Mouse (Mus musculus): ENCODE measurements around the gene Apoh.

DNA sequence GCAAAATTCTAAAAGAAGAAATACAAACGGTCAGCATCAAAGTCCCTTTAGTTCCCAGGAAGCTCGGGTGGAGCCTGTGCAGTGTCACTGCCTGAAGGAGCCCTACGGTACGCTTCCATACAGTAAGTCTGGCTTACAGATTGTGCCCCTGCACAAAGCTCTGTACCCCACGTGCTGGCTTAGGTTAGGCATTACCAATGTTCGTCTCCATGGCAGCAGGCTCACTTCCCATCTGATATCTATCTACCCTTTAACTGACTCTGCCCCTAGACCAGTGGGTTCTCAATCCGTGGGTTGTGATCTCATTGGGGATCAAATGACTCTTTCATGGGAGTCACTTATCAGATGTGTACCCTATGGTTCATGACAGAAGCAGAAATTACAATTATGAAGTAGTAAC is 27.4 kb upstream of the Apoh start:
- TF ChIP-seq CTCF (IDR thresholded peaks at IDR 0.05; ENCODE audit: borderline replicate concordance, extremely low read depth, insufficient read depth, insufficient read length) (no peak), POLR2A (IDR thresholded peaks at IDR 0.05; ENCODE audit: borderline replicate concordance, extremely low read depth, insufficient read depth, insufficient read length, poor library complexity, severe bottlenecking) (no peak)
